Mouse (Mus musculus): Measurements from ENCODE around the gene Defb3. TPM values are rescaled to one million over a fixed set of nuclear protein-coding genes. Genes with fewer than 3 reads are reported as not detected.
"Not testable (repeated sequence)": the region's sequence is repeated elsewhere in the genome, so short reads cannot be mapped to it uniquely, and the experiment has no call there.

The Defb3 gene
- total RNA-seq (2022): not detected

GRCm38 (mm10) chr8:19293060-19293459, at the start of gene Defb3:
Defb3 (plus strand) TSS chr8:19293360.
- not testable (repeated sequence) for DNase-seq

- DNase-seq: no peak
Measured at GRCm38 (mm10) chr8:19247280-19247679, 45.9 kb upstream of the Defb3 start, which contains the start of gene Defb5. Defb5 (plus strand) TSS chr8:19247580.

- no peak for DNase-seq
Measured at GRCm38 (mm10) chr8:19258136-19258535, 35.0 kb upstream of the Defb3 start.

GRCm38 (mm10) chr8:19259667-19260066, 33.5 kb upstream of the Defb3 start:
- no peak for DNase-seq

- not testable (repeated sequence) for DNase-seq
Measured at GRCm38 (mm10) chr8:19298361-19298760, 5.2 kb downstream of the Defb3 start.

GRCm38 (mm10) chr8:19331836-19332235, 38.7 kb downstream of the Defb3 start:
- no peak for DNase-seq

Other genes with a start within 250 kb of the Defb3 start
- gene Defb39, start 228.6 kb upstream of the Defb3 start, total RNA-seq (2022): 1 to 10 TPM in 1 of 4 experiments, not detected in 3; 1.8 TPM
- not detected for gene Defb12, start 178.5 kb upstream of the Defb3 start, total RNA-seq (2022)
- gene Defb34, start 169.6 kb upstream of the Defb3 start, total RNA-seq (2022): not detected
- not detected for gene Gm45826, start 152.6 kb upstream of the Defb3 start, total RNA-seq (2022)
- gene Defb14, start 99.0 kb upstream of the Defb3 start, total RNA-seq (2022): not detected
- gene Defb4, start 94.7 kb upstream of the Defb3 start, total RNA-seq (2022): not detected
- gene Defb6, start 67.9 kb upstream of the Defb3 start, total RNA-seq (2022): not detected
- gene Defb46, start 53.4 kb upstream of the Defb3 start, total RNA-seq (2022): not detected
- gene Defb5, start 45.8 kb upstream of the Defb3 start, total RNA-seq (2022): not detected
- gene Defb8, start 154.2 kb downstream of the Defb3 start, total RNA-seq (2022): not detected
- not detected for gene Defb7, start 201.7 kb downstream of the Defb3 start, total RNA-seq (2022)

Data from adrenal gland, adult 8-10 months (tissue).